Mouse (Mus musculus): ENCODE data around the gene Slc22a17. TPM values are rescaled to one million over a fixed set of nuclear protein-coding genes. Genes with fewer than 3 reads are reported as not detected.

Gene Slc22a17
- total RNA-seq, 2 experiments from 2014 or later: 2.0 to 2.7 TPM

DNA sequence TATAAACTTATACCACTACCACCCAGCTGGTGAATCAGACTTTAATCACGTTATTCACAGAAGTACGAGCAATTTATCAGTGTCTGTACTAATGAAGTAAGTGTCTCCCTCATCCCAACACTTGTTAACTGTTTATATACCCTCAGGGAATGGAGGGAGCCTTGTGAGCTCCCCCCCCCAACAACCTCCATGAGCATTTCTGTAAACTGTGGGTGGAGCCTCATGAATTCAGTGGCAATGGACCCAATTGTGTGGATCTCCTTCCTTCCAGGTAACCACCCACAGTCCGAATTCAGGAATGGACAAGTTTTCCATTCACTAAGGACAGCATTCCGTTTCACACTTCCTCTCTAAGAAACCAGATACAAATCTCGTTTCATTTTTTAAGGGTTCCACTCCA is 47.3 kb downstream of the Slc22a17 start:
- DNase-seq: no peak
- intact Hi-C loops (cut with DNase I): loop anchor here (2.0 kb wide), 1 partner anchor 27 kb away; the partner anchor contains the start of gene Pabpn1

DNA sequence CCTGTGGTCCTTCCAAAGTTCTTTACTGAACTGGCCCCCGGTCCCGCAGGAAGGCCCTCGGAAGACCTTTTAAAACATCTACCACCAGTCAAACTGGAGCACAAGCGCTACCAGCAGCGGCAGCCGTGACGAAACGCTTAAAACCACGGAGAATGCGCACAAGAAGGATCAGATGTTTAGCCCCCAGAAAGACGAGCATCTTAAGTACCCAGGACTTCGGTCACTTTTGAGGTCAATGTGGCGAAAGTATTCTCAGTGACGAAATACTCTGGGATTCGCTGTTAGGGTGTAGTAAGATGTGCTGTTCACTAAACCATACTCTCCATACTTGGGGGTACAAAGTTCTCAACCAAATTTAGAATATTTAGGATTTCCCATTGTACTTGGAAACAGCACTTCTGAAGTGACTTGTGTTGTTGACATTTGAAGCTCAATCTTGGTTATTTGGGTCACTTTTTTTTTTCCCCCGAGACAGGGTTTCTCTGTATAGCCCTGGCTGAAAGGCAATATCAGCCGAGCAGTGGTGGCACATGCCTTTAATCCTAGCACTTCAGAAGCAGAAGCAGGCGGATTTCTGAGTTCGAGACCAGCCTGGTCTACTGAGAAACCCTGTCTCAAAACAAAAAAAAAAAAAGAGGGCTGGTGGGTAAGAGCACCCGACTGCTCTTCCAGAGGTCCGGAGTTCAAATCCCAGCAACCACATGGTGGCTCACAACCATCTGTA is 48.5 kb downstream of the Slc22a17 start:
- intact Hi-C loops (cut with DNase I): loop anchor here (5.0 kb wide), 1 partner anchor 223 kb away; no protein-coding TSS in a partner anchor
- no peak for DNase-seq

DNA sequence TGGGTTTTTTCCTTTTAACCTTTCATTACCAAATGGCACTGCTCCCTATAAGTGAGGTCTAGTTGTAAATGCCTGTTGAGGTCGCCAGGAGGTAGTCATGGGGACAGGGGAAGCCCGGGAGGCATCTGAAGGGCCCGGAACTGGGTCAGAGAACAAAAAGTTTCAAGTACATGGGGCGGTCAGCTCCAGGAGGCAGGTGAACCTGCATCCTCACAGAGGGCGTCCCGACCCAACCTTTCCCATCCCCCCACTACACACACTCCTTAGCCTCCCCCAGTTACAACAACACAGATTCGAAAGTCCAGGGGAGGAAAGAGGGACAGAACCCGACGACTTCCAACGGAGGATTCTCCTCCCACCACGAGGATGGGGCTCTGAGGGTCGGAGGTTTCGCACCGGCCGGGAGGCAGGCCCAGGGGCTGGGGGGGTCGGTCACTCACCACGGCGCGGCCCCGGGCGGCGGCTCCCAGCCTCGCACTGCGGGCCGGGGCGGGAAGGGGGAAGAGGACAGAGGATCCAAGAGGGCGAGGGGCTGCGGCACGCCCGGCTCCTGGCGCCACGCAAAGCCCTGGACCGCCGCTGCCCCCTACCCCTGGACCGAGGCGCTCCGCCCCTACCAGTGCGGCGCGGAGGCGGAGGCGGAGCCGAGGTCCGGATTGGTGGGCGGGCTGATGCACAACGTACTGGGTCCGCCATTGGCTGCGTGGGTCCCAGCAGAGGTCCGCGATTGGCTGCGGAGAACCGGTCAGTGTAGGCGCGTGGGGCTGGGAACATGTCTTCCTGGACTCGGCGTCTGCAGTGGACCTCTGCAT is 49.2 kb downstream of the Slc22a17 start:
- intact Hi-C loops (cut with DNase I): loop anchor here (5.0 kb wide), 1 partner anchor 224 kb away; no protein-coding TSS in a partner anchor
- peak; percentile 89 to 91 for DNase-seq

DNA sequence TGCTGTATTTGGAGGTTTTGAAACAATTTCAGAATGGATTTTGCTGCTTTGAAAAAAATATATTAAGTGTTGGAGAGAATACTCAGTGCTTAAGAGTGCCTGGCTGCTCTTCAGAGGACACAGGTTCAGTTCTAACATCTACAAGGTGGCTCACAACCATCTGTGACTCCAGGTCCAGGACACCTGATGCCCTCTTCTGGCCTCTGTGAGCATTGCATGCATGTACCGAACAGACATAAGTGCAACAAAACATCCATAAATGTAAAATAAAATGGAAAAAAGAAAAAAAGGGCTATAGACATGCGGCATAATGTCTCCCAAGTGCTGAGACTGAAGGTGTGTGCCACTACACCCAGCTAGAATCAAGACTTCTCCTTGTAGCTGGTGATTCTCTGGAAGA is 52.4 kb downstream of the Slc22a17 start:
- peak; percentile 40 to 74 for DNase-seq
- intact Hi-C loops (cut with DNase I): loop anchor here (1.0 to 5.0 kb wide), 2 partner anchors 146 to 227 kb away; no protein-coding TSS in a partner anchor

DNA sequence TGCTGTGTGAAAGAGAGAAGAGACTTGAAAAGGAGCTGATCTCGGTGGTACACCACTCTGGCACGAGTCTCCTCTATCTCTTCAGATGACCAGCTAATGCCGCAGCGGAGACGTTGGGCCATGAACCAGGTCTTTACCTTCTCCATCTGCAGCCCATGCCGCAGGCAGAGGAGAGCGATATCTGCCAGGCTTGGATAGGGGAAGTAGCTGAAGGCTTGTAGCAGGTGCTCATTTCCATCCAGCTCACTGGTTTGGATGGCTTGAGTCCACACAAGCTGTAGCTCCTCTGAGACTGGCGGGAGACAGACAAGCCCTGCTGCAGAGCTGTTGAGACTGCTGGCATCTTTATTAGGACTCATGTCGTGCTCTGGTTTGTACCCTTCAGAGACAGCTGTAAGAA is 55.0 kb downstream of the Slc22a17 start:
- DNase-seq: no peak
- intact Hi-C loops (cut with DNase I): no loop called here

DNA sequence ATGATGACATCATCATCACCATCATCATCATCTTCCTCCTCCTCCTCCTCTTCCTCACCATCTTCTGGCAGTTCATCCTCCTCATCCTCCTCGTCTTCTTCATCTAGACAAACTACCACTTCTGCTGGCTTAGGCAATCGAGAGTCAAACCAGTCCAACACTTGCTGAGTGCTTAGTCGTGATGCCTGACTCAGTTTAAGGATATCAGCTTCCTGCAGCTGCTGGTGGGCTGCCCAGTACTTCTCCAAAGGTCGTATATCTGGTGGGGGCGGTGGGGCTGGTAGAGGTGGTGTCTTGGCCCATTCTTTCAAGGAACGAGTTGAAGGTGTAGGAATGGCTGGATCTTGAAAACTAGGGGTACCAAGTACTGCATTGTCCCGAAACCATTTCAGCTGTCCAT is 56.2 kb downstream of the Slc22a17 start:
- no peak for DNase-seq
- intact Hi-C loops (cut with DNase I): no loop called here

Small RNA genes lying within 50 kb of the gene (microRNA-seq; reads per million reads assigned to microRNA genes)
- 5,712 to 9,419 reads per million in 2 experiments for gene Mir208a (ENCODE audit: borderline number of aligned reads in 2 of 2)

Other genes starting within 250 kb of the Slc22a17 start
- gene 1700123O20Rik, start 226.9 kb downstream of the Slc22a17 start, total RNA-seq (2021): 10 to 100 TPM; 14.5 to 16.1 TPM
- 10 to 100 TPM; 72.2 to 80.2 TPM for gene Acin1, start 226.2 kb downstream of the Slc22a17 start, total RNA-seq (2021)
- gene Gm29776, start 214.3 kb downstream of the Slc22a17 start, total RNA-seq (2021): not detected
- not detected for gene Cebpe, start 201.0 kb downstream of the Slc22a17 start, total RNA-seq (2021)
- 1 to 10 TPM; 2.6 to 3.1 TPM for gene Slc7a8, start 131.2 kb downstream of the Slc22a17 start, total RNA-seq (2021)
- gene Rnf212b, start 99.0 kb downstream of the Slc22a17 start, total RNA-seq (2021): not detected
- gene Homez, start 42.2 kb downstream of the Slc22a17 start, total RNA-seq (2021): 1 to 10 TPM; 5.2 to 8.8 TPM
- 1 to 10 TPM; 2.6 to 2.9 TPM for gene Ppp1r3e, start 35.6 kb downstream of the Slc22a17 start, total RNA-seq (2021)
- 10 to 100 TPM; 42.1 to 43.4 TPM for gene Bcl2l2, start 29.8 kb downstream of the Slc22a17 start, total RNA-seq (2021)
- 1 to 10 TPM; 3.5 to 6.6 TPM for gene Gm20521, start 29.7 kb downstream of the Slc22a17 start, total RNA-seq (2021)
- 10 to 100 TPM; 45.8 to 51.0 TPM for gene Pabpn1, start 20.6 kb downstream of the Slc22a17 start, total RNA-seq (2021)
- 1 to 10 TPM; 2.5 to 2.8 TPM for gene Efs, start 13.0 kb upstream of the Slc22a17 start, total RNA-seq (2021)
- gene Il25, start 19.6 kb upstream of the Slc22a17 start, total RNA-seq (2021): not detected
- under 1 TPM in 1 of 2 experiments, not detected in 1; 0.46 TPM for gene Cmtm5, start 23.1 kb upstream of the Slc22a17 start, total RNA-seq (2021)
- gene Myh6, start 53.8 kb upstream of the Slc22a17 start, total RNA-seq (2021): over 10,000 TPM; 23,066 to 24,862 TPM
- not detected for gene Gm17428, start 63.8 kb upstream of the Slc22a17 start, total RNA-seq (2021)
- 1,000 to 10,000 TPM; 2,242 to 2,437 TPM for gene Myh7, start 81.5 kb upstream of the Slc22a17 start, total RNA-seq (2021)
- gene Ngdn, start 102.3 kb upstream of the Slc22a17 start, total RNA-seq (2021): 10 to 100 TPM; 25.6 to 29.3 TPM
- gene Zfhx2, start 179.2 kb upstream of the Slc22a17 start, total RNA-seq (2021): 1 to 10 TPM; 3.4 to 3.9 TPM
- 10 to 100 TPM; 12.6 to 13.0 TPM for gene Thtpa, start 181.7 kb upstream of the Slc22a17 start, total RNA-seq (2021)
- gene Ap1g2, start 193.5 kb upstream of the Slc22a17 start, total RNA-seq (2021): 1 to 10 TPM; 3.9 to 6.2 TPM
- under 1 TPM; 0.14 TPM for gene Jph4, start 203.8 kb upstream of the Slc22a17 start, total RNA-seq (2021)

Data from heart, postnatal 36 days (tissue).